9 mouse cellular contexts compared by ENCODE assay signal in the genomic region with DNA sequence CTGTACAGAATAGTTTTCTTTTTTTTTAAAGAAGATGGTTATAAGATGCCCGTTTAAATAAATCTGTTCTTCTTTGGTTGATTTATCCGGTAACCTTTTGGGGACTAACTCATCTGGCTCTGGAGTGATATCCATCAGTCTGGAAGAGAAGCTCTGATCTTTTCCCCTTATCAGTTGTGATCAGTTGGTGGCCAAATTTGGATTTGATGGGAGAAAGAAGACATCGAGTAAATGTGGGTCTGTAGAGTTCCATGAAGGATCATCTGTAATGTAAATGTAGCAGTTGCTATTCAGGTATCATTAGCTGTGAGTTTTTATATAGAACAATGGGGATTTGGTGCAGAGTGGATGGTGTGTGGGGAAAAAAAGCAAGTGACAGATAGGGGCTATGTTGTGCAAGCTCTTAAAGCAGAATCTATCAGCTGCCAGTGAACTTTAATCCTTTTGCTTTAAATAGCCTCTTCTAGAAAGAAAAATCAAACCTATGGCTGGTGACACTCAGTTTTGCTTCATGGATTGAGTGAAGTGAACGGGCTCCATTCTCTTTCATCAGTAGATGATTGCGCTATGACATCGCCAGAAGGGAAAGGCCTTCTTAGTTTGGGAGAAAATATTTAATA. TPM values are rescaled to one million over a fixed set of nuclear protein-coding genes. Genes with fewer than 3 reads are reported as not detected.
A peak's percentile ranks its signal among the peaks of the same experiment; 100 is the strongest.
DNase-seq lines count a peak whose midpoint lies in the region; ATAC-seq and TF ChIP-seq lines count a peak whose summit lies in the region.
"Had no signal": no experiment of that assay in that cellular context is flagged by ENCODE, and none has a peak within 500 bp of the region (broad histone marks: within the 10 kb centered on the region; RNA-seq: fewer than 3 reads in every experiment).

No protein-coding gene starts in this region.

- DNase-seq in liver, adult 2 months (ENCODE audit: extremely low read depth, low read depth, low spot score), result peak; percentile 61
- no peak for DNase-seq in liver
- DNase-seq in embryonic facial prominence, embryonic 11.5 days (ENCODE audit: low spot score), result no peak
- no peak for DNase-seq in cerebellum, adult 9-11 months
- DNase-seq in kidney, postnatal 36 days, result no peak
- DNase-seq: kidney, adult 11 months had no signal

- peaks cover 9% of the 10 kb centered on the region for H3K4me1 ChIP-seq in liver, adult 2 months (ENCODE audit: control insufficient read depth, insufficient read depth, low read length)
- no peaks in the 10 kb centered on the region for H3K4me1 ChIP-seq in embryonic facial prominence, embryonic 11.5 days (ENCODE audit: control insufficient read depth, insufficient read depth, low read length)
- H3K4me1 ChIP-seq in intestine, embryonic 16.5 days (ENCODE audit: control insufficient read depth, insufficient read depth, low read length), result peaks cover 8% of the 10 kb centered on the region
- peaks cover 13% of the 10 kb centered on the region for H3K4me1 ChIP-seq in neural tube, embryonic 14.5 days (ENCODE audit: control insufficient read depth, insufficient read depth, low read length)

- no peak overlapping the region; the same call in 1 of the 2 replicates for H3K27ac ChIP-seq in liver, adult 2 months (replicated peaks; ENCODE audit: insufficient read depth, low read depth, low read length)
- H3K27ac ChIP-seq in embryonic facial prominence, embryonic 11.5 days (replicated peaks; ENCODE audit: low read depth, low read length), result no peak overlapping the region
- peak overlapping the region; percentile 99 for H3K27ac ChIP-seq in intestine, embryonic 16.5 days (ENCODE audit: low read length)
- no peak overlapping the region for H3K27ac ChIP-seq in neural tube, embryonic 14.5 days (ENCODE audit: low read depth, low read length)

- H3K9me3 ChIP-seq in embryonic facial prominence, embryonic 11.5 days (replicated peaks; ENCODE audit: control insufficient read depth, low read length), result no peaks in the 10 kb centered on the region
- H3K9me3 ChIP-seq in intestine, embryonic 16.5 days (ENCODE audit: control insufficient read depth, low read length), result no peaks in the 10 kb centered on the region
- no peaks in the 10 kb centered on the region for H3K9me3 ChIP-seq in neural tube, embryonic 14.5 days (ENCODE audit: control insufficient read depth, low read length)

- peak overlapping the region; percentile 3; the same call in 1 of the 2 replicates for H3K9ac ChIP-seq in liver, adult 2 months (ENCODE audit: low read depth, low read length)
- peak overlapping the region; percentile 87 for H3K9ac ChIP-seq in embryonic facial prominence, embryonic 11.5 days (replicated peaks; ENCODE audit: low read length)
- peak overlapping the region; percentile 82 for H3K9ac ChIP-seq in intestine, embryonic 16.5 days (ENCODE audit: low read depth, low read length)
- peak overlapping the region; percentile 82 for H3K9ac ChIP-seq in neural tube, embryonic 14.5 days (replicated peaks; ENCODE audit: low read depth, low read length)

- 7% methylated on average over 6 of the region's 6 CpGs for WGBS in liver, adult 2 months
- WGBS in embryonic facial prominence, embryonic 11.5 days, result 43% methylated on average over 6 of the region's 6 CpGs
- 30% methylated on average over 6 of the region's 6 CpGs for WGBS in intestine, embryonic 16.5 days
- 42% methylated on average over 6 of the region's 6 CpGs for WGBS in neural tube, embryonic 14.5 days

- no peak for TF ChIP-seq POLR2A in liver, adult 2 months (IDR thresholded peaks at IDR 0.05; ENCODE audit: extremely low read depth, insufficient read depth, low read length)

- peak overlapping the region; percentile 80 for H3K4me3 ChIP-seq in liver, adult 2 months (ENCODE audit: insufficient read depth, low read depth, low read length)
- peak overlapping the region; percentile 84 for H3K4me3 ChIP-seq in embryonic facial prominence, embryonic 11.5 days (ENCODE audit: low read depth, low read length)
- H3K4me3 ChIP-seq in intestine, embryonic 16.5 days (ENCODE audit: low read length), result peak overlapping the region; percentile 69
- peak overlapping the region; percentile 72 for H3K4me3 ChIP-seq in neural tube, embryonic 14.5 days (ENCODE audit: low read depth, low read length)

- ATAC-seq in embryonic facial prominence, embryonic 11.5 days (replicated peaks; ENCODE audit: insufficient number of reproducible peaks, low FRiP score, low TSS enrichment, low read depth), result no peak
- no peak for ATAC-seq in intestine, embryonic 16.5 days
- ATAC-seq in neural tube, embryonic 14.5 days (ENCODE audit: low read depth), result no peak
- no peak for ATAC-seq in megakaryocyte progenitor cell, adult 5-6 weeks (replicated peaks; ENCODE audit: poor library complexity)

- no peaks in the 10 kb centered on the region for H3K36me3 ChIP-seq in liver, adult 2 months (ENCODE audit: control insufficient read depth, insufficient read depth, low read length)
- no peaks in the 10 kb centered on the region; the same call in 1 of the 2 replicates for H3K36me3 ChIP-seq in embryonic facial prominence, embryonic 11.5 days (replicated peaks; ENCODE audit: control insufficient read depth, insufficient read depth, low read depth, low read length)
- no peaks in the 10 kb centered on the region for H3K36me3 ChIP-seq in intestine, embryonic 16.5 days (ENCODE audit: control insufficient read depth, insufficient read depth, low read length)
- H3K36me3 ChIP-seq in neural tube, embryonic 14.5 days (ENCODE audit: control insufficient read depth, insufficient read depth, low read length), result no peaks in the 10 kb centered on the region

- TF ChIP-seq CTCF in liver, adult 2 months (IDR thresholded peaks at IDR 0.05; ENCODE audit: low read depth, low read length), result no peak

- no peaks in the 10 kb centered on the region for H3K27me3 ChIP-seq in liver, adult 2 months (ENCODE audit: control insufficient read depth, insufficient read depth, low read length)
- H3K27me3 ChIP-seq in embryonic facial prominence, embryonic 11.5 days (ENCODE audit: control insufficient read depth, insufficient read depth, low read length), result no peaks in the 10 kb centered on the region
- H3K27me3 ChIP-seq in intestine, embryonic 16.5 days (replicated peaks; ENCODE audit: control insufficient read depth, insufficient read depth, low read length), result no peaks in the 10 kb centered on the region
- H3K27me3 ChIP-seq in neural tube, embryonic 14.5 days (ENCODE audit: control insufficient read depth, insufficient read depth, low read length), result no peaks in the 10 kb centered on the region

- peaks cover 10% of the 10 kb centered on the region; the same call in 1 of the 2 replicates for H3K79me2 ChIP-seq in liver, adult 2 months (ENCODE audit: control insufficient read depth, insufficient read depth, low read length)

- H3K4me2 ChIP-seq in embryonic facial prominence, embryonic 11.5 days (ENCODE audit: low read depth, low read length), result peak overlapping the region; percentile 81
- H3K4me2 ChIP-seq in intestine, embryonic 16.5 days (ENCODE audit: low read depth, low read length), result peak overlapping the region; percentile 68
- peak overlapping the region; percentile 59 for H3K4me2 ChIP-seq in neural tube, embryonic 14.5 days (ENCODE audit: low read depth, low read length)

RNA-seq across cellular contexts. Expression of gene Cdk8, which starts 1.1 kb away (rescaled TPM):
- 27.8 and 32.5 TPM in 2 replicates for total RNA-seq in liver, adult 2 months (2014; rRNA removed)
- 19.3 and 25.2 TPM in 2 replicates for polyA plus RNA-seq in liver, adult 2 months (2012; rRNA removed)
- polyA plus RNA-seq in embryonic facial prominence, embryonic 11.5 days (2014; fragmentation: Nextera tagmentation; extraction: Ambion mirVana), result 33.8 and 39.0 TPM in 2 replicates
- polyA plus RNA-seq in intestine, embryonic 16.5 days (2015; fragmentation: Nextera tagmentation; extraction: Ambion mirVana), result 12.2 and 12.9 TPM in 2 replicates
- 26.1 and 30.9 TPM in 2 replicates for polyA plus RNA-seq in neural tube, embryonic 14.5 days (2014; fragmentation: Nextera tagmentation; extraction: Ambion mirVana)
- total RNA-seq in megakaryocyte progenitor cell, adult 5-6 weeks (2015), result 53.2 and 55.4 TPM in 2 replicates
- 41.0 and 50.5 TPM in 2 replicates for total RNA-seq in megakaryocyte progenitor cell, adult 5-6 weeks (2017)

RNA-seq across cellular contexts. Expression of gene Rnf6, which starts 10.8 kb away (rescaled TPM):
- total RNA-seq in liver, adult 2 months (2014; rRNA removed), result 28.4 and 29.4 TPM in 2 replicates
- 12.5 and 14.0 TPM in 2 replicates for polyA plus RNA-seq in liver, adult 2 months (2012; rRNA removed)
- polyA plus RNA-seq in embryonic facial prominence, embryonic 11.5 days (2014; fragmentation: Nextera tagmentation; extraction: Ambion mirVana), result 23.7 and 29.2 TPM in 2 replicates
- polyA plus RNA-seq in intestine, embryonic 16.5 days (2015; fragmentation: Nextera tagmentation; extraction: Ambion mirVana), result 53.0 and 56.0 TPM in 2 replicates
- polyA plus RNA-seq in neural tube, embryonic 14.5 days (2014; fragmentation: Nextera tagmentation; extraction: Ambion mirVana), result 24.7 and 28.7 TPM in 2 replicates
- total RNA-seq in megakaryocyte progenitor cell, adult 5-6 weeks (2015), result 17.9 and 18.7 TPM in 2 replicates
- total RNA-seq in megakaryocyte progenitor cell, adult 5-6 weeks (2017), result 40.3 and 42.0 TPM in 2 replicates

RNA-seq across cellular contexts. Expression of gene 1700001J03Rik, which starts 47.1 kb away (rescaled TPM):
- 0.28 TPM in 1 of 2 replicates, not detected in the other for total RNA-seq in liver, adult 2 months (2014; rRNA removed)
- polyA plus RNA-seq in liver, adult 2 months (2012; rRNA removed), result not detected in 2 replicates
- not detected in 2 replicates for polyA plus RNA-seq in embryonic facial prominence, embryonic 11.5 days (2014; fragmentation: Nextera tagmentation; extraction: Ambion mirVana)
- polyA plus RNA-seq in intestine, embryonic 16.5 days (2015; fragmentation: Nextera tagmentation; extraction: Ambion mirVana), result not detected in 2 replicates
- polyA plus RNA-seq in neural tube, embryonic 14.5 days (2014; fragmentation: Nextera tagmentation; extraction: Ambion mirVana), result not detected in 2 replicates
- total RNA-seq in megakaryocyte progenitor cell, adult 5-6 weeks (2015), result 0.51 and 0.79 TPM in 2 replicates
- not detected in 2 replicates for total RNA-seq in megakaryocyte progenitor cell, adult 5-6 weeks (2017)

Comparison
In these comparisons a context has a peak if more than half of its experiments do, and no peak if none do; other contexts are left out.
1. H3K9ac ChIP-seq: peak in every context shown above with its lines; median percentile 87 in embryonic facial prominence, embryonic 11.5 days; 82 in intestine, embryonic 16.5 days; 82 in neural tube, embryonic 14.5 days; 3 in liver, adult 2 months.